Mouse (Mus musculus): ENCODE results near the gene Cttnbp2. TPM values are rescaled to one million over a fixed set of nuclear protein-coding genes. Genes with fewer than 3 reads are reported as not detected.

The Cttnbp2 gene
- total and polyA plus RNA-seq, 2 experiments from 2014 or later: 27.3 to 32.2 TPM

DNA sequence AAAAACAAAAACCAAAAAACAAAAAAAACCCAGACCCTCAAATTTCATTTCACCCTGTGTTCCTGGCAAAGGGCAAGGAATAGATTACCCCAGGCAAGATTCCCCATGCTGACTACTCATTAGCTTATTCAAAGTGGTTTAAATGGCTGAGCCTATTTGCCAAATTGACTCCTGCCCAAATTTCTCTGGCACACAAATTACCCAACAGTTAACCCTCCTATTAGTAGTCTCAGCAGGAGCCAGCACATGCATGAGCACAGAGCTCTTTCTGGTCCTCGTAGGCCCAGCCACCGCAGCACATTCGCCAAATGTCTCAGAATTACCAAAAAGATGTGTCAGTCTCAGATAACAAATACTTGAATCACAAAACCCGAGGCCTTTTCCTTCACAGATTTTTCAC lies 68.9 kb downstream of the Cttnbp2 start:
- WGBS: 21% methylated on average over 4 of the region's 4 CpGs
- Histone ChIP-seq H3K36me3 (ENCODE audit: insufficient read depth, low read length) (no peaks in the 10 kb centered on the region), H3K27ac (ENCODE audit: low read depth, low read length) (peak overlapping the region; percentile 34; the same call in 1 of the 2 replicates), H3K9ac (replicated peaks; ENCODE audit: low read length, poor library complexity, severe bottlenecking) (no peak overlapping the region), H3K9me3 (ENCODE audit: low read length) (no peaks in the 10 kb centered on the region), H3K4me1 (ENCODE audit: insufficient read depth, low read length) (no peaks in the 10 kb centered on the region), H3K4me2 (ENCODE audit: low read depth, low read length, poor library complexity, severe bottlenecking) (no peak overlapping the region), H3K4me3 (ENCODE audit: low read depth, low read length) (no peak overlapping the region), H3K27me3 (ENCODE audit: insufficient read depth, low read length) (no peaks in the 10 kb centered on the region)
- no peak for TF ChIP-seq CTCF (IDR thresholded peaks at IDR 0.05)
- peak; percentile 90 for DNase-seq (ENCODE audit: low spot score)
- ATAC-seq (ENCODE audit: low FRiP score): peak; percentile 74; the same call in 1 of the 2 replicates

DNA sequence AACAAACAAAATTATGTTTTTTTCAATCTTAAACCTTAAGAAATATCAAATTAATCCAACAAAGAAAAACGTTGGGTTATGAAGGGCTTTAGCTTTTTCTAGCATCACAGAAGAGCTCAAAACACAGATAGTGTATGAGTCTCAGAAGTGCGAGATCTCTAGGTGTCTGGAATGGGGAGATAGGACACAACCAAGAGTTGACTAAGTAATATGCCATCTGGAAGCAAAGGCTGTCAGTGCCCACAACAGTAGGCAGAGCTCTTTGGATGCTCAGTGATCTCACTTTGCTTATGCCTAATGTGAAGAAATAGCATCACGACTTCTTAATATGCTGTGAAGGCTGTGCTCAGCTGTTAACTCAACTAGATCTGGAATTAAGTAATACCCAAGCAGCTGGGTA lies 72.3 kb downstream of the Cttnbp2 start:
- no peak for TF ChIP-seq CTCF (IDR thresholded peaks at IDR 0.05)

DNA sequence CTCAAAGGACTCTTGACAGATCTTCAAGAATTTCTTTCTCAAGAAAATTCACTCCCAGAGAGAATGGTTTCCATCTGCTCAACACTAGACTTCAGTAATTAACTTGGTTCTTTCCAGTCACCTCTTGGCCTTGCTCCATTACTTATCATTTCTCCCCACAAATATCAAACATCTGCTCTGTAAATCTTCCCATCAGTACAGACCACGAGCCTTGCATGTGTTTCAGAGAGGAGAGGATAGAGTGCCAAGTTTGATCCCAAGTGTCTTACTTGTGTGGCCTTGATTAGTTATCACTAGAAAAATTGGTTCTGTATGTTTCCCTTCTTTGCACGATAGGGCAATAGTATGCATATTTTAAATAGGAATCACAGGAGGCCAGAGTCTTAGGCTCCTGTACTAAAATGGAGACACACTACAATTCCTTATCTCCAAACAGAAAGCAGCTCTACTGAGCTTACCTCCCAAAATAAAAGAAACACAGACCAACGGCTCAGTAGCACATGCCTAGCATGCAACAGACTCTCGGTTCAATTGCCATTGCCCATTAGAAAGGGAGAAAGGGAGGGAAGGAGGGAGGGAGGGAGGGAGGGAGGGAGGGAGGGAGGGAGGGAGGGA lies 73.6 kb downstream of the Cttnbp2 start:
- TF ChIP-seq CTCF (IDR thresholded peaks at IDR 0.05): no peak
- Histone ChIP-seq H3K9ac (replicated peaks; ENCODE audit: low read length, poor library complexity, severe bottlenecking) (no peak overlapping the region), H3K9me3 (ENCODE audit: low read length) (no peaks in the 10 kb centered on the region), H3K27me3 (ENCODE audit: insufficient read depth, low read length) (no peaks in the 10 kb centered on the region), H3K4me1 (ENCODE audit: insufficient read depth, low read length) (no peaks in the 10 kb centered on the region), H3K4me3 (ENCODE audit: low read depth, low read length) (no peak overlapping the region), H3K27ac (ENCODE audit: low read depth, low read length) (no peak overlapping the region), H3K36me3 (ENCODE audit: insufficient read depth, low read length) (no peaks in the 10 kb centered on the region), H3K4me2 (ENCODE audit: low read depth, low read length, poor library complexity, severe bottlenecking) (no peak overlapping the region)
- WGBS: 77% methylated on average over 4 of the region's 4 CpGs
- DNase-seq (ENCODE audit: low spot score) (peak; percentile 34), ATAC-seq (ENCODE audit: low FRiP score) (no peak)

More for the DNA sequence above, 72.3 kb downstream of the Cttnbp2 start:
- H3K27ac ChIP-seq (ENCODE audit: low read depth, low read length): no peak overlapping the region
- no peaks in the 10 kb centered on the region for H3K27me3 ChIP-seq (ENCODE audit: insufficient read depth, low read length)
- no peaks in the 10 kb centered on the region for H3K4me1 ChIP-seq (ENCODE audit: insufficient read depth, low read length)
- 84% methylated on average over 3 of the region's 3 CpGs for WGBS
- ATAC-seq (ENCODE audit: low FRiP score): no peak
- H3K4me3 ChIP-seq (ENCODE audit: low read depth, low read length): no peak overlapping the region
- no peak overlapping the region for H3K4me2 ChIP-seq (ENCODE audit: low read depth, low read length, poor library complexity, severe bottlenecking)
- no peak overlapping the region for H3K9ac ChIP-seq (replicated peaks; ENCODE audit: low read length, poor library complexity, severe bottlenecking)
- no peak for DNase-seq (ENCODE audit: low spot score)
- no peaks in the 10 kb centered on the region for H3K36me3 ChIP-seq (ENCODE audit: insufficient read depth, low read length)
- no peaks in the 10 kb centered on the region for H3K9me3 ChIP-seq (ENCODE audit: low read length)

DNA sequence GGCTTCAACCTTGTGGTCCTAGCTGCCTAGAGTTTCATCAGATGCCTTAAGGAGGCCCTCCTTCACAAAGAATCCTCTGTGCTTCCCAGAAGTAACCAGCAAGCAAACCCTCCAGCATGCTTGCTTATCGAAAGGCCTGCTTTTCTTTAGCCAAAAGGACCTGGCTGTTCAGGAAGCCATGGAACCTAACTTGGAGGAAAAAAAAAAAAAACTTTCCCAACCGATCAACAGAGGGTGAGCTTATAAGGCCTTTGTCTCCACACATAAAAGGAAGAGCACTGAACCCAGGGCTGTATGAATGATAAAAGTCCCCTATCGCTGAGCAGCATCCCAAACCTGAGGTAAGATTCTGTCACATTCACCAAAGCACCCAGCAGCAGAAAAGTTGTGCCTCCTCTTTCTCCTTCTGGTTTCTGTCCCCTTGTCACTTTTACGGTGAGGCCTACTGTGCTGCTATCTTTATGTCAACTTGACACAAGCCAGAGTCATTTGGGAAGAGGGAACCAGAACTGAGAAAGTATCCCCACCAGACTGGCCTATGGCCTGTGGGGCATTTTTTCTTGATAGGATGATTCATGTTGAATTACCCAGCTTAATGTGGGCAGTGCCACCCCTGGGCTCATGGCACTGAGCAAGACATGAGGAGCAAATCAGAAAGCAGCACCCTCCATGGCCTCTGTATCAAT lies 78.4 kb downstream of the Cttnbp2 start:
- H3K27ac ChIP-seq (ENCODE audit: low read depth, low read length): no peak overlapping the region
- no peaks in the 10 kb centered on the region for H3K4me1 ChIP-seq (ENCODE audit: insufficient read depth, low read length)
- DNase-seq (ENCODE audit: low spot score): no peak
- no peak overlapping the region for H3K9ac ChIP-seq (replicated peaks; ENCODE audit: low read length, poor library complexity, severe bottlenecking)
- no peaks in the 10 kb centered on the region for H3K27me3 ChIP-seq (ENCODE audit: insufficient read depth, low read length)
- WGBS: 68% methylated on average over 4 of the region's 4 CpGs
- ATAC-seq (ENCODE audit: low FRiP score): no peak
- no peaks in the 10 kb centered on the region for H3K9me3 ChIP-seq (ENCODE audit: low read length)
- no peak overlapping the region for H3K4me2 ChIP-seq (ENCODE audit: low read depth, low read length, poor library complexity, severe bottlenecking)
- peaks cover 15% of the 10 kb centered on the region for H3K36me3 ChIP-seq (ENCODE audit: insufficient read depth, low read length)
- no peak for TF ChIP-seq CTCF (IDR thresholded peaks at IDR 0.05)
- no peak overlapping the region for H3K4me3 ChIP-seq (ENCODE audit: low read depth, low read length)

DNA sequence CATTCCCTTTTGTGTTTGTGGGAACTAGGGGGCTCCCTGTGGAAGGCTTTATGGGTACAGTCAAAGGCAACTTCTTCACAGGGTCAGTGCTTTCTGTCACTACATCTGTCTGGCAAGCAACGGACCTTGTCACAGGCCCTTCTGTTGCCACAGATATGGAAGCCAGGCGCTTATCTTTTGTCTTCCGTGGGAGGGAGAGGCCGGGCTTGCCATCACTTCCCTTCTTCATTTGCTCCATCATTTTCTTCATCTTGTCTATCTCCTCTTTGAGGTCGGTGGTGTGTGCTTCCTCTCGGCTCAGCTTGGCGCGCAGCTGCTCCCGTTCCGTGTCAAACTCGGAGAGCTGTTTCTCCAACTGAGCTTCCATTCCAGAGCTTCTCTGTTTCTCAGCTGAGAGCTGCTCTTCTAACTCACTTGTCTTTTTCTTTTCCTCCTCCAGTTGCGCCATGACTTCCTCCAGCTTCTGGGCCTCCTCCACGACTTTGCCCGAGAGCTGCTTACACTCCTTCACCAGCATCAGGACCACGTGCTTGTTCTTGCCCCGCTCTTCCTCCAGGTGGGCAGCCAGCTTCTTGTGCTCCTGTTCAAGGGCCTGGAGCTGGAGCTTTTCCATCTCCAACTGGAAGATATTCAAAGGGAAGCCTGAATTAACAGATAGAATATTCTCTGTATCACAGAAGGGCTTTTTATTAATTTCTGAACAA lies 79.7 kb downstream of the Cttnbp2 start:
- no peaks in the 10 kb centered on the region for H3K4me1 ChIP-seq (ENCODE audit: insufficient read depth, low read length)
- TF ChIP-seq CTCF (IDR thresholded peaks at IDR 0.05): no peak
- no peaks in the 10 kb centered on the region for H3K27me3 ChIP-seq (ENCODE audit: insufficient read depth, low read length)
- peaks cover 15% of the 10 kb centered on the region for H3K36me3 ChIP-seq (ENCODE audit: insufficient read depth, low read length)
- H3K9ac ChIP-seq (replicated peaks; ENCODE audit: low read length, poor library complexity, severe bottlenecking): no peak overlapping the region
- no peaks in the 10 kb centered on the region for H3K9me3 ChIP-seq (ENCODE audit: low read length)
- H3K4me3 ChIP-seq (ENCODE audit: low read depth, low read length): no peak overlapping the region
- H3K27ac ChIP-seq (ENCODE audit: low read depth, low read length): no peak overlapping the region
- DNase-seq (ENCODE audit: low spot score) (no peak), ATAC-seq (ENCODE audit: low FRiP score) (no peak)
- no peak overlapping the region for H3K4me2 ChIP-seq (ENCODE audit: low read depth, low read length, poor library complexity, severe bottlenecking)
- WGBS: 96% methylated on average over 16 of the region's 16 CpGs

DNA sequence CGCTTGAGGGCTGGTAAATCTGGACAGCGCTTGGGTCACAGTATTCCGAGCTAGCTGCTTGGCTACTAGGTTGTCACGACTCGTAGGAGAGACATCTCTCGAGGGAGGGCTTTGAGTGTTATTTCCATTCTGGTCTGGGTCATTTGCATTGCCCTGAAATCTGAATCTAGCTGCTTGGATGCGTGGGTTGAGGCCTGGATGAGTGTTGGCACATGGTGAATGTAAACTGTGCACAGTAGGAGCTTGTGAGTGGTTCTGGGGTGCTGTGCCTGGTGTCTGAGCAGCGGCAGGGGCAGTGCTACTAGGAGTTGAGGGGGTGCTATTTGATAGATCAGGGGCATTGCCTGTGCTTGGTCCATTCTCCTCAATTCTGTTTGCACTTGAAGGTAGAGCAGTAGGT lies 80.3 kb downstream of the Cttnbp2 start:
- 85% methylated on average over 8 of the region's 8 CpGs for WGBS
- Histone ChIP-seq H3K36me3 (ENCODE audit: insufficient read depth, low read length) (peaks cover 15% of the 10 kb centered on the region), H3K4me2 (ENCODE audit: low read depth, low read length, poor library complexity, severe bottlenecking) (no peak overlapping the region), H3K4me3 (ENCODE audit: low read depth, low read length) (no peak overlapping the region), H3K27me3 (ENCODE audit: insufficient read depth, low read length) (no peaks in the 10 kb centered on the region), H3K9ac (replicated peaks; ENCODE audit: low read length, poor library complexity, severe bottlenecking) (no peak overlapping the region), H3K27ac (ENCODE audit: low read depth, low read length) (no peak overlapping the region), H3K4me1 (ENCODE audit: insufficient read depth, low read length) (no peaks in the 10 kb centered on the region), H3K9me3 (ENCODE audit: low read length) (no peaks in the 10 kb centered on the region)
- no peak for TF ChIP-seq CTCF (IDR thresholded peaks at IDR 0.05)
- DNase-seq (ENCODE audit: low spot score) (no peak), ATAC-seq (ENCODE audit: low FRiP score) (no peak)

Data from midbrain, postnatal 0 days (tissue).